Mouse (Mus musculus): ENCODE data around the gene Pigb.

The Pigb gene

GRCm38 (mm10) chr9:73025818-73026636 lies 14.2 kb downstream of the Pigb start:
- Histone ChIP-seq H3K27me3 (ENCODE audit: control insufficient read depth, insufficient read depth, low read length, poor library complexity, severe bottlenecking) (no peaks in the 10 kb centered on the region), H3K36me3 (ENCODE audit: control insufficient read depth, insufficient read depth, low read length, poor library complexity, severe bottlenecking) (peaks cover 7% of the 10 kb centered on the region)
- no peak for DNase-seq (ENCODE audit: low read depth, low spot score)

GRCm38 (mm10) chr9:73020566-73021097 lies 19.5 kb downstream of the Pigb start:
- no peak for DNase-seq (ENCODE audit: low read depth, low spot score)
- no peaks in the 10 kb centered on the region; the same call in none of the 2 replicates for H3K36me3 ChIP-seq (ENCODE audit: control insufficient read depth, insufficient read depth, low read length, poor library complexity, severe bottlenecking)
- no peaks in the 10 kb centered on the region for H3K27me3 ChIP-seq (ENCODE audit: control insufficient read depth, insufficient read depth, low read length, poor library complexity, severe bottlenecking)

- peaks cover 1% of the 10 kb centered on the region for H3K36me3 ChIP-seq (ENCODE audit: control insufficient read depth, insufficient read depth, low read length, poor library complexity, severe bottlenecking)
- DNase-seq (ENCODE audit: low read depth, low spot score): no peak
- H3K27me3 ChIP-seq (ENCODE audit: control insufficient read depth, insufficient read depth, low read length, poor library complexity, severe bottlenecking): no peaks in the 10 kb centered on the region
Observed at GRCm38 (mm10) chr9:73019841-73020240, 20.3 kb downstream of the Pigb start.

- DNase-seq (ENCODE audit: low read depth, low spot score): no peak
- no peaks in the 10 kb centered on the region for H3K27me3 ChIP-seq (ENCODE audit: control insufficient read depth, insufficient read depth, low read length, poor library complexity, severe bottlenecking)
- H3K36me3 ChIP-seq (ENCODE audit: control insufficient read depth, insufficient read depth, low read length, poor library complexity, severe bottlenecking): peaks cover 5% of the 10 kb centered on the region
Observed at GRCm38 (mm10) chr9:73014724-73015123, 25.5 kb downstream of the Pigb start.

- no peak for DNase-seq (ENCODE audit: low read depth, low spot score)
- peaks cover 5% of the 10 kb centered on the region for H3K36me3 ChIP-seq (ENCODE audit: control insufficient read depth, insufficient read depth, low read length, poor library complexity, severe bottlenecking)
- H3K27me3 ChIP-seq (ENCODE audit: control insufficient read depth, insufficient read depth, low read length, poor library complexity, severe bottlenecking): no peaks in the 10 kb centered on the region
Observed at GRCm38 (mm10) chr9:73012629-73013028, 27.5 kb downstream of the Pigb start.

GRCm38 (mm10) chr9:73008384-73008783 lies 31.8 kb downstream of the Pigb start:
- H3K36me3 ChIP-seq (ENCODE audit: control insufficient read depth, insufficient read depth, low read length, poor library complexity, severe bottlenecking): peaks cover 6% of the 10 kb centered on the region; the same call in 1 of the 2 replicates
- no peaks in the 10 kb centered on the region for H3K27me3 ChIP-seq (ENCODE audit: control insufficient read depth, insufficient read depth, low read length, poor library complexity, severe bottlenecking)
- DNase-seq (ENCODE audit: low read depth, low spot score): no peak

GRCm38 (mm10) chr9:73006175-73006574 lies 34.0 kb downstream of the Pigb start:
- H3K27me3 ChIP-seq (ENCODE audit: control insufficient read depth, insufficient read depth, low read length, poor library complexity, severe bottlenecking): no peaks in the 10 kb centered on the region
- H3K36me3 ChIP-seq (ENCODE audit: control insufficient read depth, insufficient read depth, low read length, poor library complexity, severe bottlenecking): peaks cover 4% of the 10 kb centered on the region; the same call in 1 of the 2 replicates
- peak; percentile 26 for DNase-seq (ENCODE audit: low read depth, low spot score)

- no peak for DNase-seq (ENCODE audit: low read depth, low spot score)
- H3K36me3 ChIP-seq (ENCODE audit: control insufficient read depth, insufficient read depth, low read length, poor library complexity, severe bottlenecking): peaks cover 4% of the 10 kb centered on the region; the same call in 1 of the 2 replicates
- H3K27me3 ChIP-seq (ENCODE audit: control insufficient read depth, insufficient read depth, low read length, poor library complexity, severe bottlenecking): no peaks in the 10 kb centered on the region
Observed at GRCm38 (mm10) chr9:73005106-73005505, 35.1 kb downstream of the Pigb start.

GRCm38 (mm10) chr9:73004076-73004475 lies 36.1 kb downstream of the Pigb start:
- no peak for DNase-seq (ENCODE audit: low read depth, low spot score)
- Histone ChIP-seq H3K36me3 (ENCODE audit: control insufficient read depth, insufficient read depth, low read length, poor library complexity, severe bottlenecking) (peaks cover 4% of the 10 kb centered on the region; the same call in 1 of the 2 replicates), H3K27me3 (ENCODE audit: control insufficient read depth, insufficient read depth, low read length, poor library complexity, severe bottlenecking) (no peaks in the 10 kb centered on the region)

GRCm38 (mm10) chr9:73002177-73002576 lies 38.0 kb downstream of the Pigb start:
- peaks cover 4% of the 10 kb centered on the region; the same call in 1 of the 2 replicates for H3K36me3 ChIP-seq (ENCODE audit: control insufficient read depth, insufficient read depth, low read length, poor library complexity, severe bottlenecking)
- H3K27me3 ChIP-seq (ENCODE audit: control insufficient read depth, insufficient read depth, low read length, poor library complexity, severe bottlenecking): no peaks in the 10 kb centered on the region
- DNase-seq (ENCODE audit: low read depth, low spot score): no peak

GRCm38 (mm10) chr9:73001314-73002011 lies 38.7 kb downstream of the Pigb start:
- no peak for DNase-seq (ENCODE audit: low read depth, low spot score)
- Histone ChIP-seq H3K36me3 (ENCODE audit: control insufficient read depth, insufficient read depth, low read length, poor library complexity, severe bottlenecking) (peaks cover 4% of the 10 kb centered on the region; the same call in 1 of the 2 replicates), H3K27me3 (ENCODE audit: control insufficient read depth, insufficient read depth, low read length, poor library complexity, severe bottlenecking) (no peaks in the 10 kb centered on the region)

GRCm38 (mm10) chr9:73000487-73000886 lies 39.7 kb downstream of the Pigb start:
- DNase-seq (ENCODE audit: low read depth, low spot score): peak; percentile 12
- peaks cover 2% of the 10 kb centered on the region; the same call in 1 of the 2 replicates for H3K36me3 ChIP-seq (ENCODE audit: control insufficient read depth, insufficient read depth, low read length, poor library complexity, severe bottlenecking)
- H3K27me3 ChIP-seq (ENCODE audit: control insufficient read depth, insufficient read depth, low read length, poor library complexity, severe bottlenecking): no peaks in the 10 kb centered on the region

- Histone ChIP-seq H3K36me3 (ENCODE audit: control insufficient read depth, insufficient read depth, low read length, poor library complexity, severe bottlenecking) (no peaks in the 10 kb centered on the region), H3K27me3 (ENCODE audit: control insufficient read depth, insufficient read depth, low read length, poor library complexity, severe bottlenecking) (no peaks in the 10 kb centered on the region)
- DNase-seq (ENCODE audit: low read depth, low spot score): no peak
Observed at GRCm38 (mm10) chr9:72996806-72997205, 43.4 kb downstream of the Pigb start.

- no peaks in the 10 kb centered on the region for H3K27me3 ChIP-seq (ENCODE audit: control insufficient read depth, insufficient read depth, low read length, poor library complexity, severe bottlenecking)
- DNase-seq (ENCODE audit: low read depth, low spot score): no peak
- H3K36me3 ChIP-seq (ENCODE audit: control insufficient read depth, insufficient read depth, low read length, poor library complexity, severe bottlenecking): no peaks in the 10 kb centered on the region
Observed at GRCm38 (mm10) chr9:72996167-72996566, 44.0 kb downstream of the Pigb start.

GRCm38 (mm10) chr9:72992576-72992975 lies 47.6 kb downstream of the Pigb start:
- no peaks in the 10 kb centered on the region for H3K36me3 ChIP-seq (ENCODE audit: control insufficient read depth, insufficient read depth, low read length, poor library complexity, severe bottlenecking)
- DNase-seq (ENCODE audit: low read depth, low spot score): no peak
- no peaks in the 10 kb centered on the region for H3K27me3 ChIP-seq (ENCODE audit: control insufficient read depth, insufficient read depth, low read length, poor library complexity, severe bottlenecking)
